10 mouse cellular contexts compared by ENCODE assay signal in genomic region chr7:16087587-16087986, GRCm38 (mm10).
"Had no signal": no experiment of that assay in that cellular context is flagged by ENCODE, and none has a peak within 500 bp of the region (broad histone marks: within the 10 kb centered on the region; RNA-seq: fewer than 3 reads in every experiment).

No protein-coding gene starts in this region.

- DNase-seq: kidney, postnatal 10 days; kidney, postnatal 36 days; layer of hippocampus, adult 9-11 months; liver; lung, adult 18-20 months; lung, postnatal 10 days; lung, postnatal 36 days; midbrain, embryonic 14.5 days; thymus, adult 18-20 months; thymus, postnatal 36 days had no signal
